Comparison of ENCODE assay signal across 30 mouse cellular contexts in genomic region chr4:81627714-81628495, GRCm38 (mm10).
A peak's percentile ranks its signal among the peaks of the same experiment; 100 is the strongest.
DNase-seq lines count a peak whose midpoint lies in the region; ATAC-seq and TF ChIP-seq lines count a peak whose summit lies in the region.
"Had no signal": no experiment of that assay in that cellular context is flagged by ENCODE, and none has a peak within 500 bp of the region (broad histone marks: within the 10 kb centered on the region; RNA-seq: fewer than 3 reads in every experiment).

No protein-coding gene starts in this region.

- H3K4me1 ChIP-seq in kidney, postnatal 0 days (replicated peaks; ENCODE audit: insufficient read depth, low read length) = no peaks in the 10 kb centered on the region
- no peaks in the 10 kb centered on the region for H3K4me1 ChIP-seq in kidney, adult 2 months (ENCODE audit: control insufficient read depth, insufficient read depth, low read length)
- no peaks in the 10 kb centered on the region; the same call in 1 of the 2 replicates for H3K4me1 ChIP-seq in neural tube, embryonic 14.5 days (ENCODE audit: control insufficient read depth, insufficient read depth, low read length)
- H3K4me1 ChIP-seq: hindbrain, embryonic 15.5 days; intestine, embryonic 15.5 days; liver, embryonic 15.5 days; megakaryocyte, embryonic 14.5 days; midbrain, embryonic 13.5 days had no signal

- no peak overlapping the region for H3K27ac ChIP-seq in kidney, postnatal 0 days
- H3K27ac ChIP-seq in kidney, adult 2 months (ENCODE audit: insufficient read depth, low read depth, low read length) = no peak overlapping the region
- no peak overlapping the region for H3K27ac ChIP-seq in neural tube, embryonic 14.5 days (ENCODE audit: low read depth, low read length)
- H3K27ac ChIP-seq: embryonic facial prominence, embryonic 13.5 days; forebrain, embryonic 13.5 days; heart, embryonic 13.5 days; hindbrain, embryonic 15.5 days; intestine, embryonic 15.5 days; liver, embryonic 15.5 days; midbrain, embryonic 13.5 days had no signal

- H3K9ac ChIP-seq in kidney, postnatal 0 days (ENCODE audit: low read depth, low read length) = no peak overlapping the region
- no peak overlapping the region for H3K9ac ChIP-seq in neural tube, embryonic 14.5 days (replicated peaks; ENCODE audit: low read depth, low read length)
- H3K9ac ChIP-seq: embryonic facial prominence, embryonic 13.5 days; forebrain, embryonic 13.5 days; heart, embryonic 13.5 days; hindbrain, embryonic 15.5 days; intestine, embryonic 15.5 days; liver, embryonic 15.5 days; lung, embryonic 14.5 days; midbrain, embryonic 13.5 days had no signal

- no peak overlapping the region for H3K4me3 ChIP-seq in kidney, postnatal 0 days (replicated peaks; ENCODE audit: low read depth, low read length)
- H3K4me3 ChIP-seq in kidney, adult 2 months (ENCODE audit: insufficient read depth, low read depth, low read length) = no peak overlapping the region
- H3K4me3 ChIP-seq in neural tube, embryonic 14.5 days (ENCODE audit: low read depth, low read length) = no peak overlapping the region
- H3K4me3 ChIP-seq: embryonic facial prominence, embryonic 13.5 days; erythroblast, embryonic 14.5 days; forebrain, embryonic 13.5 days; heart, embryonic 13.5 days; hindbrain, embryonic 15.5 days; intestine, embryonic 15.5 days; liver, embryonic 15.5 days; megakaryocyte, embryonic 14.5 days; midbrain, embryonic 13.5 days had no signal

- TF ChIP-seq CTCF in kidney, postnatal 0 days (IDR thresholded peaks at IDR 0.05; ENCODE audit: low read depth) = no peak
- no peak for TF ChIP-seq CTCF in kidney, adult 2 months (conservative IDR thresholded peaks at IDR 0.05; ENCODE audit: insufficient read depth, insufficient read length, low read depth, low read length)

- 32% methylated on average over 12 of the region's 12 CpGs for WGBS in kidney, postnatal 0 days
- WGBS in kidney, adult 2 months = 61% methylated on average over 12 of the region's 12 CpGs
- 17% methylated on average over 12 of the region's 12 CpGs for WGBS in neural tube, embryonic 14.5 days

- TF ChIP-seq POLR2A in kidney, adult 2 months (IDR thresholded peaks at IDR 0.05; ENCODE audit: low read depth, low read length) = no peak

- no peaks in the 10 kb centered on the region for H3K9me3 ChIP-seq in kidney, postnatal 0 days (replicated peaks; ENCODE audit: low read length)
- H3K9me3 ChIP-seq in neural tube, embryonic 14.5 days (ENCODE audit: control insufficient read depth, low read length) = no peaks in the 10 kb centered on the region
- H3K9me3 ChIP-seq: embryonic facial prominence, embryonic 13.5 days; forebrain, embryonic 13.5 days; heart, embryonic 13.5 days; hindbrain, embryonic 15.5 days; intestine, embryonic 15.5 days; liver, embryonic 15.5 days; midbrain, embryonic 13.5 days had no signal

- no peaks in the 10 kb centered on the region for H3K27me3 ChIP-seq in kidney, postnatal 0 days (ENCODE audit: insufficient read depth, low read length)
- no peaks in the 10 kb centered on the region for H3K27me3 ChIP-seq in kidney, adult 2 months (replicated peaks; ENCODE audit: control insufficient read depth, insufficient read depth, low read length)
- H3K27me3 ChIP-seq in neural tube, embryonic 14.5 days (ENCODE audit: control insufficient read depth, insufficient read depth, low read length) = no peaks in the 10 kb centered on the region
- H3K27me3 ChIP-seq: embryonic facial prominence, embryonic 13.5 days; forebrain, embryonic 13.5 days; heart, embryonic 13.5 days; hindbrain, embryonic 15.5 days; intestine, embryonic 15.5 days; liver, embryonic 15.5 days; megakaryocyte, embryonic 14.5 days; midbrain, embryonic 13.5 days had no signal

- DNase-seq in embryo, embryonic 11 days = peak; percentile 18
- no peak for DNase-seq in embryo, embryonic 10 days (ENCODE audit: low spot score)
- DNase-seq in kidney, postnatal 0 days (ENCODE audit: low spot score) = peak; percentile 71
- DNase-seq in kidney, adult 2 months = no peak
- peak; percentile 14 for DNase-seq in embryo, embryonic 11.5 days (ENCODE audit: low read depth, low spot score)
- DNase-seq in right cerebral cortex, postnatal 10 days (ENCODE audit: low spot score in 2 of 2) = no peak
- DNase-seq: adrenal gland, postnatal 10 days; cerebellum, adult 11-12 months; cerebellum, adult 9-11 months; heart, postnatal 10 days; kidney, adult 8-10 months; kidney, postnatal 10 days; layer of hippocampus, postnatal 36 days; lung, embryonic 14.5 days; lung, postnatal 4 days; retina, postnatal 1 day; right cerebral cortex, postnatal 25 days; thymus, postnatal 14 days had no signal

- no peaks in the 10 kb centered on the region for H3K36me3 ChIP-seq in kidney, postnatal 0 days (ENCODE audit: insufficient read depth, low read length)
- no peaks in the 10 kb centered on the region for H3K36me3 ChIP-seq in kidney, adult 2 months (ENCODE audit: control insufficient read depth, insufficient read depth, low read length)
- H3K36me3 ChIP-seq in neural tube, embryonic 14.5 days (ENCODE audit: control insufficient read depth, insufficient read depth, low read length) = no peaks in the 10 kb centered on the region
- H3K36me3 ChIP-seq: embryonic facial prominence, embryonic 13.5 days; G1E; heart, embryonic 13.5 days; hindbrain, embryonic 15.5 days; intestine, embryonic 15.5 days; liver, embryonic 15.5 days; midbrain, embryonic 13.5 days had no signal

- no peak for ATAC-seq in kidney, postnatal 0 days (replicated peaks; ENCODE audit: low FRiP score, low read depth)
- ATAC-seq in neural tube, embryonic 14.5 days (ENCODE audit: low read depth) = peak; percentile 73
- no peak for ATAC-seq in inflammation-experienced regulatory T-cells, adult 6 months
- ATAC-seq: forebrain, embryonic 13.5 days; intestine, embryonic 15.5 days; midbrain, embryonic 13.5 days had no signal

- H3K4me2 ChIP-seq in kidney, postnatal 0 days (ENCODE audit: low read length) = no peak overlapping the region
- no peak overlapping the region for H3K4me2 ChIP-seq in neural tube, embryonic 14.5 days (ENCODE audit: low read depth, low read length)
- H3K4me2 ChIP-seq: embryonic facial prominence, embryonic 13.5 days; forebrain, embryonic 13.5 days; heart, embryonic 13.5 days; hindbrain, embryonic 15.5 days; intestine, embryonic 15.5 days; liver, embryonic 15.5 days; lung, embryonic 14.5 days; midbrain, embryonic 13.5 days had no signal

Comparison
In these comparisons a context has a peak if more than half of its experiments do, and no peak if none do; other contexts are left out.
1. DNase-seq: peak in embryo, embryonic 11 days (single experiment), kidney, postnatal 0 days (single experiment) and embryo, embryonic 11.5 days (single experiment); none in embryo, embryonic 10 days (single experiment), kidney, adult 2 months (single experiment) and right cerebral cortex, postnatal 10 days (0 of 2).